Mouse (Mus musculus) midbrain, postnatal 0 days (tissue): Measurements from ENCODE around the gene Abhd12. TPM values are rescaled to one million over a fixed set of nuclear protein-coding genes. Genes with fewer than 3 reads are reported as not detected.

Experiments
- ATAC-seq: fragments of 200-750 bp; cut with Nextera tagmentation; 2 replicates; pipeline ENCODE4 v1.8.0; 2017; ENCODE audit warnings: moderate number of reproducible peaks, mild to moderate bottlenecking, moderate TSS enrichment, moderate library complexity; ENCODE audit not compliant: low FRiP score
- DNase-seq: peaks from one replicate; pipeline ENCODE4 v3.0.0-alpha.2; 2015; ENCODE audit warnings: low spot score
- H3K27ac ChIP-seq: fragments of 300-500 bp; sonication (generic); 2 replicates; pipeline ENCODE4 v1.5.1; 2014; ENCODE audit warnings: low read depth, mild to moderate bottlenecking, low read length, mixed read lengths
- H3K27me3 ChIP-seq: fragments of 300-500 bp; sonication (generic); 2 replicates; pipeline ENCODE4 v1.6.1; 2014; ENCODE audit warnings: low read length, control low read depth, mixed read lengths; ENCODE audit not compliant: insufficient read depth
- H3K36me3 ChIP-seq: fragments of 300-500 bp; sonication (generic); 2 replicates; pipeline ENCODE4 v1.6.1; 2014; ENCODE audit warnings: low read length, control low read depth, mixed read lengths; ENCODE audit not compliant: insufficient read depth
- H3K4me1 ChIP-seq: fragments of 300-500 bp; sonication (generic); 2 replicates; pipeline ENCODE4 v1.6.1; 2014; ENCODE audit warnings: mild to moderate bottlenecking, control low read depth, antibody characterized with exemption, low read length, mixed read lengths; ENCODE audit not compliant: insufficient read depth
- H3K4me2 ChIP-seq: fragments of 300-500 bp; sonication (generic); 2 replicates; pipeline ENCODE4 v1.6.1; 2014; ENCODE audit warnings: low read depth, mild to moderate bottlenecking, low read length, mixed read lengths; ENCODE audit not compliant: poor library complexity, severe bottlenecking
- H3K4me3 ChIP-seq: fragments of 300-500 bp; sonication (generic); 2 replicates; pipeline ENCODE4 v1.5.1; 2014; ENCODE audit warnings: low read depth, mild to moderate bottlenecking, low read length, moderate library complexity
- H3K9ac ChIP-seq: fragments of 300-500 bp; sonication (generic); replicated peaks from 2 replicates; pipeline ENCODE4 v1.6.1; 2014; ENCODE audit warnings: mild to moderate bottlenecking, low read length, moderate library complexity, mixed read lengths; ENCODE audit not compliant: poor library complexity, severe bottlenecking
- H3K9me3 ChIP-seq: fragments of 300-500 bp; sonication (generic); 2 replicates; pipeline ENCODE4 v1.6.1; 2016; ENCODE audit warnings: low read length, control low read depth
- CTCF ChIP-seq: IDR thresholded peaks from 2 replicates; pipeline ENCODE4 v1.5.1; 2016; ENCODE audit warnings: antibody characterized with exemption, mild to moderate bottlenecking
- WGBS: fragments of 180-500 bp; shearing (Covaris S2); extraction: QIAGEN DNeasy Blood & Tissue Kit; methylation state at CpG from one replicate; pipeline ENCODE4 v1.1.7; 2014; 5-methylcytosine and 5-hydroxymethylcytosine counted together
- polyA plus RNA-seq: library from polyadenylated mRNA; unstranded; fragments of >200 nt; fragmentation: Nextera tagmentation; extraction: Ambion mirVana; gene quantifications from 2 replicates; pipeline ENCODE4 v1.2.1, GENCODE M21; 2015
- total RNA-seq: library from RNA; depleted of rRNA; stranded (reverse); fragments of >200 nt; gene quantifications from 2 replicates; pipeline ENCODE4 v1.2.3, GENCODE M21; 2014

The Abhd12 gene
- total and polyA plus RNA-seq, 2 experiments from 2014 or later: 144 to 156 TPM

DNA sequence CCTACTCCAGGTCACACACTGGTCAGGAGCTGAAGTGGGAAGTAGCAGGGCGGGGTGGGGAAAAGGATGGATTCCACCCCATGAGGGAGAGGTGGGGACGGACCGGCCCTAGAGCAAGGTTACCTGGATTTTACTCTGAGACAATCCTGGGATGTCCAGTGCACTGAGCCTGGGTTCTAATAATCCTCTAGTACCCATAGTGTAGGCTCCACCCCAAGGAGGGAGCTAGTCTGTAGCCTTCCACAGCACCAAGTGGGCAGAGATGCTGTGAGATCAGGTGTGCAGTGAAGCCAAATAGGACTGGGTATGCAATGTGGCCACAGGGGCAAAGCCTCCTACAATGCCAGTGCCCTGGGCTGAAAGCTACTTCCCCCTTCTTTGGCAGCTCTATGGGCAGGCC lies 66.8 kb downstream of the Abhd12 start:
- Histone ChIP-seq H3K9ac (no peak overlapping the region), H3K4me2 (no peak overlapping the region), H3K4me3 (no peak overlapping the region), H3K27ac (no peak overlapping the region), H3K27me3 (no peaks in the 10 kb centered on the region), H3K4me1 (no peaks in the 10 kb centered on the region), H3K36me3 (peaks cover 41% of the 10 kb centered on the region), H3K9me3 (no peaks in the 10 kb centered on the region)
- 97% methylated on average over 3 of the region's 3 CpGs for WGBS
- DNase-seq: no peak
- no peak for ATAC-seq
- no peak for TF ChIP-seq CTCF

GRCm38 (mm10) chr2:150836906-150837305 lies 67.6 kb downstream of the Abhd12 start:
- Histone ChIP-seq H3K4me1 (no peaks in the 10 kb centered on the region), H3K9me3 (no peaks in the 10 kb centered on the region), H3K27ac (no peak overlapping the region), H3K27me3 (no peaks in the 10 kb centered on the region), H3K36me3 (peaks cover 49% of the 10 kb centered on the region), H3K4me3 (no peak overlapping the region), H3K9ac (no peak overlapping the region), H3K4me2 (no peak overlapping the region)
- 70% methylated on average over 15 of the region's 15 CpGs for WGBS
- no peak for ATAC-seq
- no peak for DNase-seq
- TF ChIP-seq CTCF: no peak

DNA sequence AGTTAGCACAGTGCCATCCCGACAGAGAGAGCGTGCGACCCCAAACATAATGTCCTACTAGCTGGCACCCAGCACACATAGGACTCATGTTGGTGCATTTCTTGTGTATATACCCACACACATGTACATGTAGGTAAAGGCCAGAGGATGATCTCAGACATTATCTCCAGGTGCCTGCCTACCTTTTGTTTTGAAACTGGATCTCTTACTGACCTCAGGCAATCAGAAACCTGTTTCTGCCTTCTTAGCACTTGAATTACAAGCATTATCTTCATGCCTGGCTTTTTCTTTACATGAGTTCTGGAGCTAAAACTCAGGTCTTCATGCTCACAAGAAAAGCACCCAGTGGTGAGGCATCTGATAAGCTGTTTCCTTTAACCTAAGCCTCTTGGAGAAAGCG lies 68.6 kb downstream of the Abhd12 start:
- ATAC-seq: no peak

DNA sequence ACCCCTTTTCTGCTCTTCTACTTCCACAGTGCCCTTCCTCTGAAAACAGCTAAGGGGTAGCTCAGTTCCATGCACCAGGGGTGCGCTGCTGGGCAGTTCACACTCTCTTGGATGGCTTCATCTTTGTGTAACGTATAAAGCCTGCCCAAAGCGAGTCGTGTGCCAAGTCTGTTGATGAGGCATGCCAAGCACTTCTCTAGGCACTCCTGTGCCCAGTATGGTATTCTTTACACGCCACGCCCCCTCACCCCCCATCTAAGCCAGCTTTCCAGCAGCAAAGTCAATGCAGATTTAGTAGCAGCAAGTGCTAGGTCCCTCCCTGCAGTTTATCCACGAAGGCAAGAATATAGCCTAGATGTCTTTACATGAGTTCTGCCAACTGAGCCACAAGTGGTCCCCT lies 69.9 kb downstream of the Abhd12 start:
- Histone ChIP-seq H3K9me3 (no peaks in the 10 kb centered on the region), H3K9ac (no peak overlapping the region), H3K4me3 (no peak overlapping the region), H3K27ac (no peak overlapping the region), H3K4me1 (no peaks in the 10 kb centered on the region), H3K36me3 (peaks cover 68% of the 10 kb centered on the region), H3K27me3 (no peaks in the 10 kb centered on the region), H3K4me2 (no peak overlapping the region)
- WGBS: 83% methylated on average over 7 of the region's 7 CpGs
- DNase-seq (peak; percentile 57), ATAC-seq (0 out of 2 replicates have a peak, but pooled peaks have one; percentile 5)
- no peak for TF ChIP-seq CTCF

More for the DNA sequence above, 68.6 kb downstream of the Abhd12 start:
- no peak for TF ChIP-seq CTCF
- Histone ChIP-seq H3K9ac (no peak overlapping the region), H3K27ac (no peak overlapping the region), H3K27me3 (no peaks in the 10 kb centered on the region), H3K4me3 (no peak overlapping the region), H3K4me1 (no peaks in the 10 kb centered on the region), H3K36me3 (peaks cover 57% of the 10 kb centered on the region), H3K9me3 (no peaks in the 10 kb centered on the region), H3K4me2 (no peak overlapping the region)
- 96% methylated on average over 4 of the region's 4 CpGs for WGBS
- DNase-seq: no peak

GRCm38 (mm10) chr2:150832029-150832428 lies 72.5 kb downstream of the Abhd12 start:
- Histone ChIP-seq H3K4me1 (no peaks in the 10 kb centered on the region), H3K27me3 (no peaks in the 10 kb centered on the region), H3K4me3 (no peak overlapping the region), H3K9me3 (no peaks in the 10 kb centered on the region), H3K9ac (no peak overlapping the region), H3K4me2 (no peak overlapping the region), H3K27ac (no peak overlapping the region), H3K36me3 (peaks cover 75% of the 10 kb centered on the region)
- no peak for TF ChIP-seq CTCF
- DNase-seq (no peak), ATAC-seq (no peak)
- WGBS: 88% methylated on average over 7 of the region's 7 CpGs

- no peak overlapping the region for H3K27ac ChIP-seq
- H3K4me3 ChIP-seq: no peak overlapping the region
- DNase-seq: no peak
- H3K4me2 ChIP-seq: no peak overlapping the region
- no peaks in the 10 kb centered on the region for H3K4me1 ChIP-seq
- H3K9me3 ChIP-seq: no peaks in the 10 kb centered on the region
- no peak for TF ChIP-seq CTCF
- 83% methylated on average over 3 of the region's 3 CpGs for WGBS
- H3K27me3 ChIP-seq: no peaks in the 10 kb centered on the region
- H3K9ac ChIP-seq: no peak overlapping the region
- peaks cover 81% of the 10 kb centered on the region for H3K36me3 ChIP-seq
- no peak for ATAC-seq
Measured at GRCm38 (mm10) chr2:150830911-150831441, 73.6 kb downstream of the Abhd12 start.
